Comparison of ENCODE assay signal across 8 mouse cellular contexts in the genomic region with DNA sequence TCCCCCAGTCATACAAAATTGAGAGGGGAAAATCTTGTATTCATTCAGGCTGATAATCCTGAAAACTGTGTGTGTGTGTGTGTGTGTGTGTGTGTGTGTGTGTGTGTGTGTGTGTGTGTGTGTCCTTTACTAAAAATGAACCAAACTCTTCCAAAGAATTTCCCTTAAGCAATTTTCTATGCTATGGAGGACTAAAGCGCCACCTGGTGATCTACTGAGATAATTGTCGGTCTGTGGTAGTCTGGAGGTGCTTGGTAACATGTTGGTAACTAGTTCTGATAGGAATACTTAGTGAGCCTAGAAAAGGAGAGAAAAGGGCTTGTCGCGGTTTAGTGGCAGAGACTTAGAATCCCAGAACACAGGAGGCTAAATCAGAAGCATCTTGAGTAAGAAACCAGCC.
DNase-seq lines count a peak whose midpoint lies in the region; ATAC-seq and TF ChIP-seq lines count a peak whose summit lies in the region.

No protein-coding gene starts in this region.

- TF ChIP-seq EP300 in heart, postnatal 0 days (IDR thresholded peaks at IDR 0.05; ENCODE audit: low read depth), result no peak

- H3K9me3 ChIP-seq in heart, postnatal 0 days (replicated peaks; ENCODE audit: control insufficient read depth, low read length), result no peaks in the 10 kb centered on the region
- no peaks in the 10 kb centered on the region for H3K9me3 ChIP-seq in heart, embryonic 12.5 days (replicated peaks)
- 0 out of 2 replicates have a peak, but pooled peaks cover 2% of the 10 kb centered on the region for H3K9me3 ChIP-seq in neural tube, embryonic 15.5 days (replicated peaks)

- peak; percentile 49 for TF ChIP-seq CTCF in heart, postnatal 0 days (IDR thresholded peaks at IDR 0.05; ENCODE audit: low read depth)

- intact Hi-C loops in heart, postnatal 36 days (cut with DNase I), result loop anchor here (1.0 kb wide), 1 partner anchor 662 kb away; no protein-coding TSS in a partner anchor

- DNase-seq in heart, postnatal 0 days (ENCODE audit: low spot score), result no peak
- DNase-seq in neural tube, embryonic 10.5 days (ENCODE audit: extremely low spot score, low spot score), result peak; percentile 17
- DNase-seq in cerebellum, postnatal 36 days, result peak; percentile 26 to 58
- peak; percentile 25 for DNase-seq in mesoderm, embryonic 11.5 days (ENCODE audit: low read depth, low spot score)
- DNase-seq in urinary bladder, adult 2 months (ENCODE audit: low spot score), result no peak
- no peak for DNase-seq in heart, postnatal 36 days

- no peaks in the 10 kb centered on the region for H3K4me1 ChIP-seq in heart, postnatal 0 days (ENCODE audit: control insufficient read depth, insufficient read depth)
- no peaks in the 10 kb centered on the region for H3K4me1 ChIP-seq in heart, embryonic 12.5 days (replicated peaks)
- no peaks in the 10 kb centered on the region for H3K4me1 ChIP-seq in neural tube, embryonic 15.5 days

- 7% methylated on average over 4 of the region's 4 CpGs for WGBS in heart, postnatal 0 days
- 4% methylated on average over 4 of the region's 4 CpGs for WGBS in heart, embryonic 12.5 days
- WGBS in neural tube, embryonic 15.5 days, result 20% methylated on average over 4 of the region's 4 CpGs

- no peak overlapping the region for H3K27ac ChIP-seq in heart, postnatal 0 days (ENCODE audit: low read depth)
- H3K27ac ChIP-seq in heart, embryonic 12.5 days (ENCODE audit: poor library complexity, severe bottlenecking), result no peak overlapping the region
- no peak overlapping the region for H3K27ac ChIP-seq in neural tube, embryonic 15.5 days (replicated peaks)

- no peak for ATAC-seq in heart, postnatal 0 days (ENCODE audit: insufficient read depth, low read depth)
- no peak for ATAC-seq in heart, embryonic 12.5 days (ENCODE audit: insufficient number of reproducible peaks, low FRiP score)
- no peak for ATAC-seq in neural tube, embryonic 15.5 days (ENCODE audit: low FRiP score)

- no peaks in the 10 kb centered on the region for H3K27me3 ChIP-seq in heart, postnatal 0 days (ENCODE audit: control insufficient read depth, insufficient read depth, low read length)
- no peaks in the 10 kb centered on the region for H3K27me3 ChIP-seq in heart, embryonic 12.5 days (replicated peaks)
- H3K27me3 ChIP-seq in neural tube, embryonic 15.5 days (replicated peaks), result no peaks in the 10 kb centered on the region

- H3K4me2 ChIP-seq in heart, postnatal 0 days (ENCODE audit: low read depth, low read length), result no peak overlapping the region
- no peak overlapping the region for H3K4me2 ChIP-seq in heart, embryonic 12.5 days
- no peak overlapping the region for H3K4me2 ChIP-seq in neural tube, embryonic 15.5 days

- no peak overlapping the region for H3K9ac ChIP-seq in heart, postnatal 0 days (replicated peaks; ENCODE audit: low read depth, low read length)
- H3K9ac ChIP-seq in heart, embryonic 12.5 days, result no peak overlapping the region
- no peak overlapping the region for H3K9ac ChIP-seq in neural tube, embryonic 15.5 days (replicated peaks)

- no peaks in the 10 kb centered on the region for H3K36me3 ChIP-seq in heart, postnatal 0 days (replicated peaks; ENCODE audit: control insufficient read depth, insufficient read depth, low read length)
- H3K36me3 ChIP-seq in heart, embryonic 12.5 days, result no peaks in the 10 kb centered on the region
- H3K36me3 ChIP-seq in neural tube, embryonic 15.5 days, result peaks cover 7% of the 10 kb centered on the region; the same call in 1 of the 2 replicates

- H3K4me3 ChIP-seq in heart, postnatal 0 days (ENCODE audit: low read depth, low read length), result no peak overlapping the region
- no peak overlapping the region for H3K4me3 ChIP-seq in heart, embryonic 12.5 days
- H3K4me3 ChIP-seq in neural tube, embryonic 15.5 days (replicated peaks), result no peak overlapping the region

Comparison
In these comparisons a context has a peak if more than half of its experiments do, and no peak if none do; other contexts are left out.
1. DNase-seq: peak in neural tube, embryonic 10.5 days (single experiment), cerebellum, postnatal 36 days (2 of 2) and mesoderm, embryonic 11.5 days (single experiment); none in heart, postnatal 0 days (single experiment), urinary bladder, adult 2 months (single experiment) and heart, postnatal 36 days (0 of 2).